Mouse (Mus musculus) hindbrain, postnatal 0 days (tissue): ENCODE results near the gene Atp2b2. TPM values are rescaled to one million over a fixed set of nuclear protein-coding genes. Genes with fewer than 3 reads are reported as not detected.

Experiments
- ATAC-seq: fragments of 200-750 bp; cut with Nextera tagmentation; 2 replicates; pipeline ENCODE4 v1.8.0; 2017; ENCODE audit warnings: mild to moderate bottlenecking, moderate TSS enrichment, moderate library complexity
- DNase-seq: peaks from one replicate; pipeline ENCODE4 v3.0.0-alpha.2; 2015; ENCODE audit warnings: low spot score
- H3K27ac ChIP-seq: fragments of 300-500 bp; sonication (generic); 2 replicates; pipeline ENCODE4 v1.5.1; 2014; ENCODE audit warnings: mild to moderate bottlenecking
- H3K27me3 ChIP-seq: fragments of 300-500 bp; sonication (generic); 2 replicates; pipeline ENCODE4 v1.6.1; 2014; ENCODE audit warnings: low read length, mixed read lengths; ENCODE audit not compliant: insufficient read depth
- H3K36me3 ChIP-seq: fragments of 300-500 bp; sonication (generic); 2 replicates; pipeline ENCODE4 v1.6.1; 2014; ENCODE audit warnings: low read length, mixed read lengths; ENCODE audit not compliant: insufficient read depth
- H3K4me1 ChIP-seq: fragments of 300-500 bp; sonication (generic); 2 replicates; pipeline ENCODE4 v1.6.1; 2014; ENCODE audit warnings: antibody characterized with exemption, low read length, mixed read lengths; ENCODE audit not compliant: insufficient read depth
- H3K4me2 ChIP-seq: fragments of 300-500 bp; sonication (generic); 2 replicates; pipeline ENCODE4 v1.6.1; 2014; ENCODE audit warnings: low read depth, mild to moderate bottlenecking, low read length, moderate library complexity, mixed read lengths
- H3K4me3 ChIP-seq: fragments of 300-500 bp; sonication (generic); 2 replicates; pipeline ENCODE4 v1.5.1; 2014; ENCODE audit warnings: low read length
- H3K9ac ChIP-seq: fragments of 300-500 bp; sonication (generic); replicated peaks from 2 replicates; pipeline ENCODE4 v1.6.1; 2014; ENCODE audit warnings: mild to moderate bottlenecking, low read length, moderate library complexity, mixed read lengths
- H3K9me3 ChIP-seq: fragments of 300-500 bp; sonication (generic); 2 replicates; pipeline ENCODE4 v1.6.1; 2016; ENCODE audit warnings: low read length, mixed read lengths
- CTCF ChIP-seq: IDR thresholded peaks from 2 replicates; pipeline ENCODE4 v1.5.1; 2016; ENCODE audit warnings: antibody characterized with exemption, control low read depth, low read depth
- WGBS: fragments of 180-500 bp; shearing (Covaris S2); extraction: QIAGEN DNeasy Blood & Tissue Kit; methylation state at CpG from one replicate; pipeline ENCODE4 v1.1.7; 2014; 5-methylcytosine and 5-hydroxymethylcytosine counted together
- polyA plus RNA-seq: library from polyadenylated mRNA; unstranded; fragments of >200 nt; fragmentation: Nextera tagmentation; extraction: Ambion mirVana; gene quantifications from 2 replicates; pipeline ENCODE4 v1.2.1, GENCODE M21; 2015
- total RNA-seq: library from RNA; depleted of rRNA; stranded (reverse); fragments of >200 nt; gene quantifications from 2 replicates; pipeline ENCODE4 v1.2.3, GENCODE M21; 2014

The Atp2b2 gene
- total and polyA plus RNA-seq, 2 experiments from 2014 or later = 58.8 to 127 TPM

DNA sequence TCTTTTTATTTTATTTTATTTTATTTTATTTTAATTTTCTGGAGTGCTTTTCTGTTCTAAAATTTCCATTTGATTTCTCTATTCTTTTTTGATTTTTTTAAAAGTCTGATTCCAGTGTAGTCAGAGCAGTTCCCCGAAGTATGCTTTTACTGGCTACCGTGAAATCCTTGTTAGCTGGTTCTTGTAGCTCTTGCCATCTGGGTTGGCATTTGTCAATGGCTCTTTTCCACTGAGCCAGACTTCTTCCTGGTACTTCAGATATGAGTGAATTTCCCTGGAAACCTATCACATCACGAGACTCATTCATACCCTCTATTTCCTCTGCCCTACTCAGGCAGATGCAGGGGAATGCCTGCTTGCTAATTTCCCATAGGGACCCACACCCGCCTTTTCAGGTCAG, 119.2 kb downstream of the Atp2b2 start:
- H3K9me3 ChIP-seq = no peaks in the 10 kb centered on the region
- WGBS = 46% methylated on average over 4 of the region's 4 CpGs
- H3K36me3 ChIP-seq = no peaks in the 10 kb centered on the region
- H3K27me3 ChIP-seq = no peaks in the 10 kb centered on the region
- H3K27ac ChIP-seq = no peak overlapping the region
- ATAC-seq (no peak), DNase-seq (peak; percentile 26)
- no peak overlapping the region for H3K9ac ChIP-seq
- H3K4me3 ChIP-seq = no peak overlapping the region
- no peak overlapping the region for H3K4me2 ChIP-seq
- no peak for TF ChIP-seq CTCF
- H3K4me1 ChIP-seq = no peaks in the 10 kb centered on the region

DNA sequence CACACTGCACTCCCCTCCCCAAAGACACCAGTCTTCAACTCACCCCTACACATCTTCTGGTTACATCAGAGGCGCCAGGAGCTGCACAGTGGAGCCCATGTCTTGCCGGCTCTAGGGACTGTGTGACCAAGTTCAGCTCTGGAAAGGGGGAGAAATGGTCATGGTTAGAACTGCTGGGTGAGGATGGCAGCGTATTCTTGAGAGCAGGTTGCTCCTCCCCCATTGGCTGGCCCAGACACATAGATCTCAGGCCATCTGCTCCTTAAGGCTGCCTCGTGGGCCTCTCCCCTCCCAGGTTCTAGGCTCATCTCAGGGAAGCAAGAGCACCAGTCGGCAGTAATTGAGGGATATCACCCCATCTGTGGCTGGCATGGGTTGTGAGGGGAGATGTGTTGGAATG, 121.9 kb downstream of the Atp2b2 start:
- H3K27ac ChIP-seq = no peak overlapping the region
- ATAC-seq = no peak
- WGBS = 68% methylated on average over 5 of the region's 5 CpGs

DNA sequence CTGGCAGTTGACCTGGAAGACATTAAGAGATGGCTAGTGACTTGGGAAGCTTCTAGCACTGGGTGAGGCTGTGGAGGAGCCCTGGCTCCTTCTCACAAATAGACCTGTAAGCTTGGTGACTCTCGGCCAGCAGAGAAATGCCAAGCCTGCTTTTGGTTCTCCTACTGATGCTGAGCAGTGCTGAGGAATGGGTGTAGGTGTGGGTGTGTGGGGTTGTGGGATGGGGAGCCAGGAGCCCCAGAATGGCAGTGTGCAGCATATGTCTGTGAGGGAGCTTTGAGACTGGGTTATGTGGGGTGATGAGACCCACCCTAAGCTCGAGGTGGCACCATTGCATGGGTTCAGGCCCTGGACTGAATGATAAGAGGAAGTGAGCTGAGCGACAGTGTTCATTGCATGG, 129.7 kb downstream of the Atp2b2 start:
- Histone ChIP-seq H3K4me1 (no peaks in the 10 kb centered on the region), H3K27ac (no peak overlapping the region), H3K4me3 (no peak overlapping the region), H3K27me3 (no peaks in the 10 kb centered on the region), H3K9ac (no peak overlapping the region), H3K4me2 (no peak overlapping the region), H3K9me3 (no peaks in the 10 kb centered on the region), H3K36me3 (no peaks in the 10 kb centered on the region)
- DNase-seq (no peak), ATAC-seq (no peak)
- 82% methylated on average over 3 of the region's 3 CpGs for WGBS
- TF ChIP-seq CTCF = no peak

More for the DNA sequence above, 121.9 kb downstream of the Atp2b2 start:
- Histone ChIP-seq H3K4me1 (no peaks in the 10 kb centered on the region), H3K9me3 (no peaks in the 10 kb centered on the region), H3K4me3 (no peak overlapping the region), H3K36me3 (no peaks in the 10 kb centered on the region), H3K27me3 (no peaks in the 10 kb centered on the region), H3K4me2 (no peak overlapping the region), H3K9ac (no peak overlapping the region)
- TF ChIP-seq CTCF = no peak
- DNase-seq = no peak

DNA sequence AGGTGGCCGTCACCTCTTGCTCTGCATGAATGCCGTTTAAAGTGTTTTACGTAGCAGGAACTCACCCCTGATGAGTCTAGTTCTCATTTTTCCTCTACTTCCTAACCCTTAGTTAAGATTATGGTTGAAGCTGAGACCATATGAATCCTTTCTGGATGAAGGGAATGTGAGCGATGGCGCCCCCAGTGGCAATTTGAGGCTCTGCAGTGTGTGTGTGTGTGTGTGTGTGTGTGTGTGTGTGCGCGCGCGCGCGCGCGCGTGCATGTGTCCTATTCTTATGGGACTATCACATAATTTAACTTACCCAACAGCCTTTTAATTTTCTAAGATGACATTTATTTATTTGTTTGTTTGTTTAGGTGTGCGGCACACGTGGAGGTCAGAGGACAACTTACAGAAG, 131.3 kb downstream of the Atp2b2 start:
- H3K4me2 ChIP-seq = no peak overlapping the region
- 75% methylated on average over 16 of the region's 16 CpGs for WGBS

DNA sequence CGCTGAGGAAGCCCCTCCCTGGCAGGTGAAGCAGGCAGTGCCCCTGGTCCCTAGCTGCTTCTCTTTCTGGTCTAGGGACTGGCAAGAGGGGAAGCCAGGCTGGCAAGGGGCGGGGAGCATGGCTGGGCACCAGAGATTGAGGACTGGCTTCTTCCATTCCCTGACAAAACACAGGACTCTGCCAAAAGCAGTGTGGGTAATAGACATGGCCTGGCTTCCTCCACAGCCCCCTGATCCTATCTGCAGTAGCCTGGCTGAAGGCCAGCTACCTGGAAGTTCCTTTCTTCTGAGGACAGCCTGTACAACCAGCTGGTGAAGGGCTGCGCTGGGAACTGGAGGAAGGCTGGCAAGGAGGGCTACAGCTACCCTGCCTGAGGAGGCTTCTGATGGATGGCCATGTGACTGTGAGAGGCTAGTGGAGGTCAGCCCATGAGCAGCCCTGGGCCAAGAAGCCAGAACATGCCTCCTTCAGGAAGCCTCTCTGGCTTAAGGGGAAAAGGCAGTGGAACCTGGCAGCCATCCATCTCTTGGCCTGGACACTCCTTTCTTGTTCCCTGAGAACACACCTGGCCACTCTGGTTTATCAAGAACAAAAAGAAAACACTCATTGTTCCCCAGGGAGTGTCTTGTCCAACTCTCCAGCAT, 131.9 kb downstream of the Atp2b2 start:
- H3K9ac ChIP-seq = no peak overlapping the region
- no peaks in the 10 kb centered on the region for H3K4me1 ChIP-seq
- no peaks in the 10 kb centered on the region for H3K27me3 ChIP-seq
- H3K27ac ChIP-seq = no peak overlapping the region
- no peaks in the 10 kb centered on the region for H3K9me3 ChIP-seq
- no peak overlapping the region for H3K4me3 ChIP-seq
- H3K36me3 ChIP-seq = no peaks in the 10 kb centered on the region
- ATAC-seq (peak; percentile 46), DNase-seq (peak; percentile 38)
- TF ChIP-seq CTCF = no peak
- WGBS = 54% methylated on average over 3 of the region's 3 CpGs
- H3K4me2 ChIP-seq = no peak overlapping the region

More for the DNA sequence above, 131.3 kb downstream of the Atp2b2 start:
- Histone ChIP-seq H3K4me1 (no peaks in the 10 kb centered on the region), H3K27me3 (no peaks in the 10 kb centered on the region), H3K9ac (no peak overlapping the region), H3K36me3 (no peaks in the 10 kb centered on the region), H3K4me3 (no peak overlapping the region), H3K9me3 (no peaks in the 10 kb centered on the region), H3K27ac (no peak overlapping the region)
- DNase-seq = no peak
- ATAC-seq = no peak
- TF ChIP-seq CTCF = peak; percentile 71

DNA sequence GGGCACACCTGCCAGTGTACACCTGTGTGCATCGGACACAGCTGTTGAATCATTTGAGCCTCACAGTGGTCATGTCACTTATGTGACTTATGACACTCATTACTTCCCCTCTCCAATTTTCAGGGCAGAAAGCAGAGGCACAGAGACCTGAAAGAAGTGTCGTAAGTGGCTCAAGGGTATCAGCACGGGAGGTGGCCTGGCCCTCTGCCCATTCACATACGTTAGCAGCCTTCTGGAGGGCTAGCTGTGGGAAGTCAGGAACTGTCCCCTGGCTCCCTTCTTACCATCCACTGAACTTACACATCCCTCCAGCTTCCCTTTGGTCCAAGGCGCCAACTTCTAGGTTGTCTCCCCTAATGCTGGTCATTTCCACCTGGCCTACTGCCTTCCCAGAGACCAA, 132.6 kb downstream of the Atp2b2 start:
- DNase-seq (no peak), ATAC-seq (no peak)
- Histone ChIP-seq H3K4me3 (no peak overlapping the region), H3K9me3 (no peaks in the 10 kb centered on the region), H3K4me2 (no peak overlapping the region), H3K36me3 (no peaks in the 10 kb centered on the region), H3K27me3 (no peaks in the 10 kb centered on the region), H3K27ac (no peak overlapping the region), H3K4me1 (no peaks in the 10 kb centered on the region), H3K9ac (no peak overlapping the region)
- TF ChIP-seq CTCF = no peak
- 67% methylated on average over 5 of the region's 5 CpGs for WGBS

DNA sequence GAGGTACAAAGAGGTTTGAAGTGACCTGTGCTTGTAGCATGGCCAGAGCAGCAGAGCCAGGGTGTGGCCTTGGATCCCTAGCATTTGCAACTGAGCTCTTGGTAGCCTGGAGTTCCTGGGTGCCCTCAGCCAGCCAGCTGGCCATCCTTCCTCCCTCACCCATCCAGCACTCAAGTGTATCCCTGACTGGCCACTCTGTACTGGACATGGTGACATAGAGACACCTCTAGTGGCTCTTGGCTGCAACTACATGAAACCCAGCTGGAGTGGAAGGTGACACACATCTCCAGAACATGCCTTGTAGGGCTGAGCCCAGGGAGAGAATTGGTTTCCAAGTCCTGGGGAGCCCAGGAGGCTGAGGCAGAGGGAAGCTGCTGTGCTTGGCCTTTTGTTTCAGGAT, 134.3 kb downstream of the Atp2b2 start:
- ATAC-seq (peak; percentile 46; the same call in 1 of the 2 replicates), DNase-seq (peak; percentile 43)
- Histone ChIP-seq H3K9ac (no peak overlapping the region), H3K27me3 (no peaks in the 10 kb centered on the region), H3K9me3 (no peaks in the 10 kb centered on the region), H3K36me3 (no peaks in the 10 kb centered on the region), H3K4me2 (no peak overlapping the region), H3K4me3 (no peak overlapping the region), H3K4me1 (no peaks in the 10 kb centered on the region), H3K27ac (no peak overlapping the region)
- peak; percentile 71 for TF ChIP-seq CTCF
